Mouse (Mus musculus) heart, embryonic 14.5 days (tissue): ENCODE measurements at regions not wholly inside any gene's neighbourhood (a gene's known extent, or its start where the extent isn't known, plus 50 kb on each side); places are given as distances from the start of the nearest gene placed in this dataset.

Experiments used
- ATAC-seq: fragments of 200-750 bp; cut with Nextera tagmentation; 2 replicates; pipeline ENCODE4 v1.8.0; 2017; ENCODE audit warnings: low read depth, moderate TSS enrichment; ENCODE audit not compliant: insufficient number of reproducible peaks, insufficient read depth, low FRiP score
- H3K27ac ChIP-seq, 2 experiments: fragments of 200-500 bp in 1 of 2; fragments of 300-500 bp in 1 of 2; sonication (generic) in 1 of 2; replicated peaks in 1 of 2; 2 replicates each; pipeline ENCODE4 v1.5.1; 2012 to 2014; ENCODE audit warnings: low read depth in 2 of 2, low read length in 2 of 2, control low read depth in 1 of 2, mild to moderate bottlenecking in 1 of 2, mixed read lengths in 1 of 2; ENCODE audit not compliant: control insufficient read depth in 1 of 2, insufficient read depth in 1 of 2
- H3K27me3 ChIP-seq: fragments of 300-500 bp; sonication (generic); 2 replicates; pipeline ENCODE4 v1.6.1; 2014; ENCODE audit warnings: mild to moderate bottlenecking, low read length, control low read depth; ENCODE audit not compliant: control insufficient read depth, insufficient read depth
- H3K36me3 ChIP-seq: fragments of 300-500 bp; sonication (generic); 2 replicates; pipeline ENCODE4 v1.6.1; 2014; ENCODE audit warnings: mild to moderate bottlenecking, control low read depth, low read length, mixed read lengths; ENCODE audit not compliant: control insufficient read depth, insufficient read depth
- H3K4me1 ChIP-seq, 2 experiments: fragments of 200-500 bp in 1 of 2; fragments of 300-500 bp in 1 of 2; sonication (generic) in 1 of 2; 2 replicates each; pipeline ENCODE4 v1.6.1; 2012 to 2014; ENCODE audit warnings: low read length in 2 of 2, control low read depth in 1 of 2, mixed read lengths in 1 of 2; ENCODE audit not compliant: control insufficient read depth in 2 of 2, insufficient read depth in 2 of 2
- H3K4me2 ChIP-seq: fragments of 300-500 bp; sonication (generic); 2 replicates; pipeline ENCODE4 v1.6.1; 2014; ENCODE audit warnings: mild to moderate bottlenecking, low read length
- H3K4me3 ChIP-seq, 2 experiments: fragments of 200-500 bp in 1 of 2; fragments of 300-500 bp in 1 of 2; sonication (generic) in 1 of 2; 2 replicates each; pipeline ENCODE4 v1.5.1; 2012 to 2014; ENCODE audit warnings: low read length in 2 of 2, mild to moderate bottlenecking in 2 of 2, control low read depth in 1 of 2, low read depth in 1 of 2, moderate library complexity in 1 of 2; ENCODE audit not compliant: control insufficient read depth in 1 of 2, insufficient read depth in 1 of 2
- H3K9ac ChIP-seq: fragments of 300-500 bp; sonication (generic); 2 replicates; pipeline ENCODE4 v1.6.1; 2014; ENCODE audit warnings: mild to moderate bottlenecking, low read length
- H3K9me3 ChIP-seq: fragments of 300-500 bp; sonication (generic); 2 replicates; pipeline ENCODE4 v1.6.1; 2016; ENCODE audit warnings: low read length, control low read depth; ENCODE audit not compliant: control insufficient read depth
- WGBS: fragments of 180-500 bp; shearing (Covaris S2); extraction: QIAGEN DNeasy Blood & Tissue Kit; methylation state at CpG from one replicate; pipeline ENCODE4 v1.1.7; 2014; 5-methylcytosine and 5-hydroxymethylcytosine counted together

GRCm38 (mm10) chr13:119318358-119318757 is 110.0 kb upstream of the Paip1 start:
- Histone ChIP-seq H3K27ac (no peak overlapping the region), H3K36me3 (no peaks in the 10 kb centered on the region), H3K9me3 (no peaks in the 10 kb centered on the region), H3K4me1 (no peaks in the 10 kb centered on the region), H3K27me3 (no peaks in the 10 kb centered on the region), H3K9ac (no peak overlapping the region), H3K4me2 (no peak overlapping the region), H3K4me3 (no peak overlapping the region)
- WGBS, result 83% methylated on average over 1 of the region's 1 CpGs
- no peak for ATAC-seq

- no peak for ATAC-seq
- Histone ChIP-seq H3K4me1 (no peaks in the 10 kb centered on the region), H3K27me3 (no peaks in the 10 kb centered on the region), H3K36me3 (no peaks in the 10 kb centered on the region), H3K4me2 (no peak overlapping the region), H3K27ac (no peak overlapping the region), H3K9ac (no peak overlapping the region), H3K4me3 (no peak overlapping the region), H3K9me3 (no peaks in the 10 kb centered on the region)
- 77% methylated on average over 2 of the region's 2 CpGs for WGBS
These were observed 102.9 kb upstream of the Paip1 start for GRCm38 (mm10) chr13:119325510-119325909.

GRCm38 (mm10) chr13:119326877-119327625 is 101.3 kb upstream of the Paip1 start:
- Histone ChIP-seq H3K4me2 (no peak overlapping the region), H3K4me1 (no peaks in the 10 kb centered on the region), H3K27me3 (no peaks in the 10 kb centered on the region), H3K9ac (no peak overlapping the region), H3K4me3 (no peak overlapping the region), H3K27ac (no peak overlapping the region), H3K36me3 (no peaks in the 10 kb centered on the region), H3K9me3 (no peaks in the 10 kb centered on the region)
- no peak for ATAC-seq
- 76% methylated on average over 5 of the region's 5 CpGs for WGBS

DNA sequence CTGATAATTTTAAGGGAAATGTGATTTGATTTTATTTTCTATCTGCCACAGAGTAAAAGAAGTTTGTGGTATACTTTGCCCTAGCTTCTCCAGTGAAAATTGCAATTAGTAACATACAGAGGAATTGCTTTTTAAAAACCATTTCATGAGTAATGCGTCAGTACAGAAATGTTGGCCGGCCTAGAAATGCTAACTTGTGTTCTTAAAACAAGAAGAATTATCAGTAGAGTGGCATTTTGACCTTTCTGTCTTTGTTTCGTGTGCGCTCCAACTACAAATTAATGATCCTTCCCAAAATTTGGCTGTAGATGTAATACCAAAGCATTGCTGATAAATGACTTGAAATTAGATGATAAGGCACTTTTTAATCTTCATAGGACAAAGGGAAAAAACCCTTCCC is 99.7 kb upstream of the Paip1 start:
- H3K4me2 ChIP-seq, result no peak overlapping the region
- peaks cover 8% of the 10 kb centered on the region; the same call in 1 of the 2 replicates for H3K36me3 ChIP-seq
- H3K27me3 ChIP-seq, result no peaks in the 10 kb centered on the region
- no peak overlapping the region for H3K27ac ChIP-seq
- no peak overlapping the region for H3K9ac ChIP-seq
- 92% methylated on average over 4 of the region's 4 CpGs for WGBS
- no peaks in the 10 kb centered on the region for H3K4me1 ChIP-seq
- no peaks in the 10 kb centered on the region for H3K9me3 ChIP-seq
- H3K4me3 ChIP-seq, result no peak overlapping the region
- no peak for ATAC-seq

GRCm38 (mm10) chr13:119331815-119332214 is 96.6 kb upstream of the Paip1 start:
- Histone ChIP-seq H3K4me3 (no peak overlapping the region), H3K27ac (no peak overlapping the region), H3K36me3 (peaks cover 37% of the 10 kb centered on the region), H3K27me3 (no peaks in the 10 kb centered on the region), H3K4me2 (no peak overlapping the region), H3K4me1 (no peaks in the 10 kb centered on the region), H3K9me3 (no peaks in the 10 kb centered on the region), H3K9ac (no peak overlapping the region)
- no peak for ATAC-seq
- WGBS, result 95% methylated on average over 3 of the region's 3 CpGs

DNA sequence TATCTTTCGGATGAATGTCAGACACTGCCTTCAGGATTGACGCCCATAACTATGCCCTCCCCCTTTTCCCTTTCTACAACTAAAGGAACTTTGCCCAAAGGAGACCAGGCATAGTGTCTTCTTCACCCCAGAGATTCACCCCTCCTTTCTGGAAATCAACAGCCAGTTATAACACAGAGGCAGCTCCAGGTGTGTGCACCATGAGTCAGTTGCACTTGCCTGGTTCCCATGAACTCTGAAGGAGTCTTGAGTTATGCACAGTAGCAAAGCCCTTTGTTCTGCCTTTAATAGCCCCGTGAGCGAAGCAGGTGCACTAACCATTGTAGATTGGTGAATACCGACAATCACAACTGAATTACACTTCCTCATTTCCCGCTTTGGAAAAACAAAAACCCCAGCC is 94.5 kb upstream of the Paip1 start:
- Histone ChIP-seq H3K9ac (no peak overlapping the region), H3K4me2 (no peak overlapping the region), H3K4me3 (no peak overlapping the region), H3K27me3 (no peaks in the 10 kb centered on the region), H3K36me3 (peaks cover 55% of the 10 kb centered on the region), H3K4me1 (no peaks in the 10 kb centered on the region), H3K9me3 (no peaks in the 10 kb centered on the region), H3K27ac (no peak overlapping the region)
- no peak for ATAC-seq
- 83% methylated on average over 6 of the region's 6 CpGs for WGBS

DNA sequence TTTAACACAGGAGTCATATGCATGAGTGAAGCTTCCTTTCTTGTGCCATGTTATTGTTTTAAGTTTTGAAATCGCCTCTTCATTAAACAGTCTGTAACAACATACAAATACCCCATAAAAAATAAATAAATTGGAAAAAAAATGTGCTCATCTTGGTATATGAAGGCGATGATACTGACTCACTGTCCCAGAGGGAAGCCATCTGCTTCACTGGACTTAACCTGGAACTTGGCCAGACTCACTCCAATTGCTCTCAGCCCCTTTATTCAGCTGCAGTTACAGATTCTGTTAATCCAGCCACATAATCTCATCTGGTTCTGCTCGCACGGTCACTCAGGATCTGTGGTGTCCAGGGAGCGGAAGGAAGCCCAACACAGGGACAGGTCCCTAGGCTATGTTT is 90.5 kb upstream of the Paip1 start:
- H3K36me3 ChIP-seq, result peaks cover 78% of the 10 kb centered on the region
- no peak for ATAC-seq

GRCm38 (mm10) chr13:119339016-119339415 is 89.4 kb upstream of the Paip1 start:
- no peak for ATAC-seq
- no peak overlapping the region for H3K27ac ChIP-seq
- H3K36me3 ChIP-seq, result peaks cover 80% of the 10 kb centered on the region

More for the DNA sequence above, 90.5 kb upstream of the Paip1 start:
- H3K4me2 ChIP-seq, result no peak overlapping the region
- no peak overlapping the region for H3K9ac ChIP-seq
- no peaks in the 10 kb centered on the region for H3K9me3 ChIP-seq
- no peaks in the 10 kb centered on the region for H3K4me1 ChIP-seq
- H3K4me3 ChIP-seq, result no peak overlapping the region
- 83% methylated on average over 5 of the region's 5 CpGs for WGBS
- H3K27me3 ChIP-seq, result no peaks in the 10 kb centered on the region
- H3K27ac ChIP-seq, result no peak overlapping the region

More at GRCm38 (mm10) chr13:119339016-119339415, 89.4 kb upstream of the Paip1 start:
- Histone ChIP-seq H3K9me3 (no peaks in the 10 kb centered on the region), H3K27me3 (no peaks in the 10 kb centered on the region), H3K4me3 (no peak overlapping the region), H3K4me2 (no peak overlapping the region), H3K9ac (no peak overlapping the region), H3K4me1 (no peaks in the 10 kb centered on the region)
- WGBS, result 68% methylated on average over 5 of the region's 5 CpGs
